Mouse (Mus musculus) CD4-positive, CD25-positive, alpha-beta regulatory T cell (primary cell): ENCODE results near the gene Vmn2r51. TPM values are rescaled to one million over a fixed set of nuclear protein-coding genes. Genes with fewer than 3 reads are reported as not detected.

Experiments
- polyA plus RNA-seq: library from polyadenylated mRNA; unstranded; fragments of 100-300 nt; shearing (Covaris generic); gene quantifications from one replicate; pipeline ENCODE4 v1.2.1, GENCODE M21; 2017

Gene Vmn2r51
- polyA plus RNA-seq, result not detected

DNA sequence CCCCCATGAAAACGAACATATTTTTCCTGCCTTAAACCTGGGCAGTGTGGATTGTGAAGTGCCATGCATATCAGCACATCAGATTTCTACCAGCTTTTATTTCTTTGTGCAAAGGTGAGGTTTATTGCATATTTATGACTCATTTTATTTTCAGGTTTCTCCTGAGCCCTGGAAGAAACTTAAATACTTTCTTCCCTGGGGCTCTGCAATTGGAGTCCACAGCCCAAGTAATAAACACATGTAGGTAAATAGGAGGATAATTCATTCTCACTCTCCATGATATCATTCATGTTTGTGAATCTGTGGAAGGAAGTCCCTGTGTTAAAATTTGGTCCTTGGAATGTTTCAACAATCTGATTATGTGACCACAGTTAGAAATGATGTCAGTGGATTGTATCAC lies at the start of gene Vmn2r51:
Gene Vmn2r51, minus strand, starts transcription at position 101 of the 400 bp plus-strand sequence.

DNA sequence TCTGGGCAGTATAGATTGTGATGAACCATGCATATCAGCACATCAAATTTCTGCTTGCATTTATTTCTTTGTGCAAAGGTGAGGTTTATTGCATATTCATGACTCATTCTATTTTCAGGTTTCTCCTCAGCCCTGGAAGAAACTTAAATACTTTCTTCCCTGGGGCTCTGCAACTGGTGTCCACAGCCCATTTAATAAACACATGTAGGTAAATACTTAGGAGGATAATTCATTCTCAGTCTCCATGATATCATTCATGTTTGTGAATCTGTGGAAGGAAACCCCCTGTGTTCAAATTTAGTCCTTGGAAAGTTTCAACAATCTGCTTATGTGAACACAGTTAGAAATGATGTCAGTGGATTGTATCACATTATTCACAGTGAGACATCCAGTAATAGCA lies 52.3 kb downstream of the Vmn2r51 start, which contains the start of gene Vmn2r50:
Gene Vmn2r50, minus strand, starts transcription at position 101 of the 400 bp plus-strand sequence.

Other genes with a start within 250 kb of the Vmn2r51 start
- gene Vmn2r48, start 152.2 kb downstream of the Vmn2r51 start, polyA plus RNA-seq, result 0.14 TPM
- gene Vmn2r49, start 113.5 kb downstream of the Vmn2r51 start, polyA plus RNA-seq, result not detected
- gene Vmn2r50, start 52.4 kb downstream of the Vmn2r51 start, polyA plus RNA-seq, result not detected
- 0.07 TPM for gene Vmn2r52, start 70.8 kb upstream of the Vmn2r51 start, polyA plus RNA-seq
- not detected for gene Vmn1r66, start 172.3 kb upstream of the Vmn2r51 start, polyA plus RNA-seq